Mouse (Mus musculus): ENCODE measurements around the gene Ftcd. TPM values are rescaled to one million over a fixed set of nuclear protein-coding genes. Genes with fewer than 3 reads are reported as not detected.
A peak's percentile ranks its signal among the peaks of the same experiment; 100 is the strongest.

Gene Ftcd
- not detected in 2 replicates for polyA plus RNA-seq (2012; ENCODE audit: insufficient read depth, insufficient read length, missing spikeins)

GRCm38 (mm10) chr10:76575374-76575773 is at the start of gene Ftcd:
Gene Ftcd (plus strand): TSS chr10:76575648.
- no peak within 1 kb of the TSS for H3K27ac ChIP-seq (ENCODE audit: insufficient read depth, low read depth, low read length)
- no peaks in the 10 kb centered on the region for H3K4me1 ChIP-seq (ENCODE audit: control insufficient read depth, insufficient read depth, low read length)
- H3K4me3 ChIP-seq (ENCODE audit: insufficient read depth, low read length), result no peak within 1 kb of the TSS
- TF ChIP-seq POLR2A (IDR thresholded peaks at IDR 0.05; ENCODE audit: borderline replicate concordance, low read depth, low read length) (no peak), CTCF (IDR thresholded peaks at IDR 0.05; ENCODE audit: low read depth, low read length) (no peak)

- peaks cover 13% of the 10 kb centered on the region; the same call in 1 of the 2 replicates for H3K4me1 ChIP-seq (ENCODE audit: control insufficient read depth, insufficient read depth, low read length)
- H3K27ac ChIP-seq (ENCODE audit: insufficient read depth, low read depth, low read length), result no peak overlapping the region
- peak overlapping the region; percentile 75 for H3K4me3 ChIP-seq (ENCODE audit: insufficient read depth, low read length)
- TF ChIP-seq POLR2A (IDR thresholded peaks at IDR 0.05; ENCODE audit: borderline replicate concordance, low read depth, low read length), result no peak
- no peak for TF ChIP-seq CTCF (IDR thresholded peaks at IDR 0.05; ENCODE audit: low read depth, low read length)
Observed at GRCm38 (mm10) chr10:76530922-76531321, 44.5 kb upstream of the Ftcd start.

- H3K4me3 ChIP-seq (ENCODE audit: insufficient read depth, low read length), result peak within 1 kb of the TSS; percentile 96
- peaks cover 13% of the 10 kb centered on the region; the same call in 1 of the 2 replicates for H3K4me1 ChIP-seq (ENCODE audit: control insufficient read depth, insufficient read depth, low read length)
- TF ChIP-seq POLR2A (IDR thresholded peaks at IDR 0.05; ENCODE audit: borderline replicate concordance, low read depth, low read length), result no peak
- no peak for TF ChIP-seq CTCF (IDR thresholded peaks at IDR 0.05; ENCODE audit: low read depth, low read length)
- peak within 1 kb of the TSS; percentile 56 for H3K27ac ChIP-seq (ENCODE audit: insufficient read depth, low read depth, low read length)
Observed at GRCm38 (mm10) chr10:76531375-76531774, 44.1 kb upstream of the Ftcd start, which contains the start of gene Lss. Gene Lss (plus strand): TSS chr10:76531588.

GRCm38 (mm10) chr10:76531828-76532227 is 43.6 kb upstream of the Ftcd start:
- peak overlapping the region; percentile 56 for H3K27ac ChIP-seq (ENCODE audit: insufficient read depth, low read depth, low read length)
- H3K4me1 ChIP-seq (ENCODE audit: control insufficient read depth, insufficient read depth, low read length), result peaks cover 13% of the 10 kb centered on the region; the same call in 1 of the 2 replicates
- TF ChIP-seq CTCF (IDR thresholded peaks at IDR 0.05; ENCODE audit: low read depth, low read length) (no peak), POLR2A (IDR thresholded peaks at IDR 0.05; ENCODE audit: borderline replicate concordance, low read depth, low read length) (no peak)
- H3K4me3 ChIP-seq (ENCODE audit: insufficient read depth, low read length), result peak overlapping the region; percentile 96

GRCm38 (mm10) chr10:76535526-76535925 is 39.9 kb upstream of the Ftcd start:
- H3K4me1 ChIP-seq (ENCODE audit: control insufficient read depth, insufficient read depth, low read length), result peaks cover 11% of the 10 kb centered on the region; the same call in 1 of the 2 replicates
- TF ChIP-seq CTCF (IDR thresholded peaks at IDR 0.05; ENCODE audit: low read depth, low read length), result no peak
- TF ChIP-seq POLR2A (IDR thresholded peaks at IDR 0.05; ENCODE audit: borderline replicate concordance, low read depth, low read length), result no peak
- no peak overlapping the region for H3K27ac ChIP-seq (ENCODE audit: insufficient read depth, low read depth, low read length)
- H3K4me3 ChIP-seq (ENCODE audit: insufficient read depth, low read length), result no peak overlapping the region

- H3K27ac ChIP-seq (ENCODE audit: insufficient read depth, low read depth, low read length), result no peak overlapping the region
- peaks cover 12% of the 10 kb centered on the region for H3K4me1 ChIP-seq (ENCODE audit: control insufficient read depth, insufficient read depth, low read length)
- H3K4me3 ChIP-seq (ENCODE audit: insufficient read depth, low read length), result no peak overlapping the region
- no peak for TF ChIP-seq POLR2A (IDR thresholded peaks at IDR 0.05; ENCODE audit: borderline replicate concordance, low read depth, low read length)
- no peak for TF ChIP-seq CTCF (IDR thresholded peaks at IDR 0.05; ENCODE audit: low read depth, low read length)
Observed at GRCm38 (mm10) chr10:76537619-76538018, 37.8 kb upstream of the Ftcd start.

DNA sequence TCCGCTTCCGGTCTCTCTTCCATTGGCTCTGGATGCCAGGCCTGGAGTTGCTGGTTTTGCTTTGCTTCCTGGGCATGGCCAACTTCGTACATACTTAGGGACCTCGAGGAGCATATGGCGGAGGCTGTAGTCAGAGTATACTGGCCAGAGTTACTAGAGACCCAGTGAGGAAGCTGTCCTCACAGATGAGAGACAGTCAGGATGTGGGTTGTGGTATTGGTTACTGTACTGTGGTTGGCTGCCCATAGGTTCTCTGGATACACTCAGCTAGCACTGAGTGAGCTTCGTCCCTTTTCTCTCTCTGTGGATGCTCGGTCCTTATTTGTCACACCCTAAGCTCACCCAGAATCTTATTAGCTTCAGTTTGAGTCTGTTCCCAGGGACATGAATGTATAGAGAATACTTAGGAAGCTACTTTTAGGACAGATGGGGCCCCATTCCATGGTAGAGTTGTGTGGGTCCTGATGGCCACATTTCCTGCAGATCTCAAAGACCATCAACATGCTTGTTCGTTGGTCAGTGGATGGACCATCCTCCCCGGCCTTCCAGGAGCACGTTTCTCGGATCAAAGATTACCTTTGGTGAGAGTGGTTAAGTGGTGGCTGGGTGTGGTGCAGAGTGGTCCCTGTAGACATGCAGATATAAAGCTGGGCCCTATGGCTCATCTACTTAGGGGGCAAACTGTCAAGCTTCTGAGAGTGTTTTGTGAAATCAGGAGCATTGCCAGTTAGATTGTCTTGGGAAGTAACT is 33.9 kb upstream of the Ftcd start:
- Histone ChIP-seq H3K4me3 (ENCODE audit: insufficient read depth, low read length) (no peak overlapping the region), H3K27ac (ENCODE audit: insufficient read depth, low read depth, low read length) (no peak overlapping the region), H3K4me1 (ENCODE audit: control insufficient read depth, insufficient read depth, low read length) (peaks cover 11% of the 10 kb centered on the region)
- TF ChIP-seq POLR2A (IDR thresholded peaks at IDR 0.05; ENCODE audit: borderline replicate concordance, low read depth, low read length) (no peak), CTCF (IDR thresholded peaks at IDR 0.05; ENCODE audit: low read depth, low read length) (no peak)

- peaks cover 11% of the 10 kb centered on the region for H3K4me1 ChIP-seq (ENCODE audit: control insufficient read depth, insufficient read depth, low read length)
- no peak overlapping the region for H3K4me3 ChIP-seq (ENCODE audit: insufficient read depth, low read length)
- TF ChIP-seq POLR2A (IDR thresholded peaks at IDR 0.05; ENCODE audit: borderline replicate concordance, low read depth, low read length), result no peak
- no peak for TF ChIP-seq CTCF (IDR thresholded peaks at IDR 0.05; ENCODE audit: low read depth, low read length)
- H3K27ac ChIP-seq (ENCODE audit: insufficient read depth, low read depth, low read length), result peak overlapping the region; percentile 32
Observed at GRCm38 (mm10) chr10:76542636-76543375, 32.6 kb upstream of the Ftcd start.

DNA sequence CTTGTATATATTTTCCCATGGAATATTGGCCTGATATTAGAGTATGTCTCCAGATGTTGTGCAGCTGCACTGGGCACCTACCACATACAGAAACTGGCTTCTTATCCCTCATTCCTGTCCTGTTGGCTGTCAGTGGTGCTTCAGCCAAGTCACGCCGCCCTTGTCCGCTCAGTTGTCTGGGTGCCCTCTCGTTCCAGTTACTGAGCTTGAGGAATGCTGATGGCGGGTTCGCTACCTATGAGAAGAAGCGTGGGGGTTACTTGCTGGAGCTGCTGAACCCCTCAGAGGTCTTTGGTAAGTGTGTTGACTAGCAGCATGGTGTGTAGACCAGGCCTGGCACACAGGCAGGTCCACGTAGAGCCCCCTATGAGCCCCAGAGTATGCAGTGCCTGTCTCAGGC is 28.9 kb upstream of the Ftcd start:
- H3K4me1 ChIP-seq (ENCODE audit: control insufficient read depth, insufficient read depth, low read length), result peaks cover 11% of the 10 kb centered on the region
- H3K27ac ChIP-seq (ENCODE audit: insufficient read depth, low read depth, low read length), result no peak overlapping the region
- H3K4me3 ChIP-seq (ENCODE audit: insufficient read depth, low read length), result no peak overlapping the region
- TF ChIP-seq CTCF (IDR thresholded peaks at IDR 0.05; ENCODE audit: low read depth, low read length), result no peak
- TF ChIP-seq POLR2A (IDR thresholded peaks at IDR 0.05; ENCODE audit: borderline replicate concordance, low read depth, low read length), result no peak

DNA sequence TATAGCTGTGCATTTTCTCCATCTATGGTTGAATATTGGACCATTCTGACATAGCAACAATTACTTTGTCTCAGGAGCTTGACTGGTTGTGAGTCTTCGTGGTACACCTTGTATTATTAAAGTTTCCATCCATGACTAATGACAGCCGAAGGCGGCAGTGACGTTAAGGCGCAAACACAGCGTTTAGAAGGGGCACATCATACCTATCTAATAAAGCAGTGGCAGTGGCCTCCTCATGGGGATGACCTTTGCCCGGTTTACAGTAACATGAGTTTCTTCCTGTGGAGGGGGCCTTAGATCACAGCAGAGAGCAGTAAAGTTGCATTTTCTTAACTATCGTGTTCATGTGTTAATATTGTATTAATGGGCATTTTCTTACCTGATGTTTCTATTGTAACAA is 27.2 kb upstream of the Ftcd start:
- TF ChIP-seq CTCF (IDR thresholded peaks at IDR 0.05; ENCODE audit: low read depth, low read length) (no peak), POLR2A (IDR thresholded peaks at IDR 0.05; ENCODE audit: borderline replicate concordance, low read depth, low read length) (no peak)
- Histone ChIP-seq H3K4me3 (ENCODE audit: insufficient read depth, low read length) (no peak overlapping the region), H3K27ac (ENCODE audit: insufficient read depth, low read depth, low read length) (no peak overlapping the region), H3K4me1 (ENCODE audit: control insufficient read depth, insufficient read depth, low read length) (no peaks in the 10 kb centered on the region; the same call in 1 of the 2 replicates)
